Mouse (Mus musculus): Measurements from ENCODE around the gene Alk.

GRCm38 (mm10) chr17:71881369-71881768 is 723.1 kb downstream of the Alk start:
- TF ChIP-seq CTCF (IDR thresholded peaks at IDR 0.05; ENCODE audit: low read depth) (no peak), EP300 (optimal IDR thresholded peaks at IDR 0.05) (no peak)
